Mouse (Mus musculus) hindbrain, embryonic 16.5 days (tissue): ENCODE measurements around the gene Tmem72. TPM values are rescaled to one million over a fixed set of nuclear protein-coding genes. Genes with fewer than 3 reads are reported as not detected.
A peak's percentile ranks its signal among the peaks of the same experiment; 100 is the strongest.

Experiments used
- ATAC-seq: fragments of 200-750 bp; cut with Nextera tagmentation; 2 replicates; pipeline ENCODE4 v1.8.0; 2017; ENCODE audit warnings: moderate TSS enrichment, moderate library complexity
- H3K27ac ChIP-seq: fragments of 300-500 bp; sonication (generic); 2 replicates; pipeline ENCODE4 v1.5.1; 2014; ENCODE audit warnings: low read depth, mild to moderate bottlenecking, control low read depth, low read length, moderate library complexity
- H3K27me3 ChIP-seq: fragments of 300-500 bp; sonication (generic); replicated peaks from 2 replicates; pipeline ENCODE4 v1.6.1; 2014; ENCODE audit warnings: low read length; ENCODE audit not compliant: control insufficient read depth, insufficient read depth
- H3K36me3 ChIP-seq: fragments of 300-500 bp; sonication (generic); 2 replicates; pipeline ENCODE4 v1.6.1; 2014; ENCODE audit warnings: mild to moderate bottlenecking, low read length, moderate library complexity, mixed read lengths; ENCODE audit not compliant: control insufficient read depth, insufficient read depth
- H3K4me1 ChIP-seq: fragments of 300-500 bp; sonication (generic); 2 replicates; pipeline ENCODE4 v1.6.1; 2014; ENCODE audit warnings: low read depth, low read length; ENCODE audit not compliant: control insufficient read depth, insufficient read depth
- H3K4me2 ChIP-seq: fragments of 300-500 bp; sonication (generic); 2 replicates; pipeline ENCODE4 v1.6.1; 2014; ENCODE audit warnings: mild to moderate bottlenecking, low read length, control low read depth, moderate library complexity
- H3K4me3 ChIP-seq: fragments of 300-500 bp; sonication (generic); 2 replicates; pipeline ENCODE4 v1.5.1; 2014; ENCODE audit warnings: mild to moderate bottlenecking, low read length, control low read depth, moderate library complexity
- H3K9ac ChIP-seq: fragments of 300-500 bp; sonication (generic); 2 replicates; pipeline ENCODE4 v1.6.1; 2014; ENCODE audit warnings: low read depth, mild to moderate bottlenecking, control low read depth, low read length, moderate library complexity
- H3K9me3 ChIP-seq: fragments of 300-500 bp; sonication (generic); 2 replicates; pipeline ENCODE4 v1.6.1; 2014; ENCODE audit warnings: mild to moderate bottlenecking, low read length, moderate library complexity; ENCODE audit not compliant: control insufficient read depth
- WGBS: fragments of 180-500 bp; shearing (Covaris S2); extraction: QIAGEN DNeasy Blood & Tissue Kit; methylation state at CpG from one replicate; pipeline ENCODE4 v1.1.7; 2014; 5-methylcytosine and 5-hydroxymethylcytosine counted together
- polyA plus RNA-seq: library from polyadenylated mRNA; unstranded; fragments of >200 nt; fragmentation: Nextera tagmentation; extraction: Ambion mirVana; gene quantifications from 2 replicates; pipeline ENCODE4 v1.2.1, GENCODE M21; 2015

Tmem72 gene
- polyA plus RNA-seq: 2.5 and 5.4 TPM in 2 replicates

GRCm38 (mm10) chr6:116716666-116717065 lies at the start of gene Tmem72:
Tmem72 (minus strand) TSS chr6:116716913.
- Histone ChIP-seq H3K27ac (no peak within 1 kb of the TSS), H3K4me1 (no peaks in the 10 kb centered on the region), H3K36me3 (no peaks in the 10 kb centered on the region), H3K9me3 (no peaks in the 10 kb centered on the region), H3K4me3 (no peak within 1 kb of the TSS), H3K27me3 (no peaks in the 10 kb centered on the region), H3K9ac (no peak within 1 kb of the TSS), H3K4me2 (no peak within 1 kb of the TSS)
- no peak for ATAC-seq
- WGBS: 44% methylated on average over 8 of the region's 8 CpGs

- no peak overlapping the region for H3K27ac ChIP-seq
- H3K9ac ChIP-seq: no peak overlapping the region
- WGBS: 93% methylated on average over 4 of the region's 4 CpGs
- ATAC-seq: no peak
- no peaks in the 10 kb centered on the region for H3K27me3 ChIP-seq
- no peak overlapping the region for H3K4me3 ChIP-seq
- H3K4me1 ChIP-seq: no peaks in the 10 kb centered on the region
- H3K4me2 ChIP-seq: no peak overlapping the region
- no peaks in the 10 kb centered on the region for H3K36me3 ChIP-seq
- no peaks in the 10 kb centered on the region for H3K9me3 ChIP-seq
Measured at GRCm38 (mm10) chr6:116764524-116764923, 47.8 kb upstream of the Tmem72 start.

- 33% methylated on average over 3 of the region's 3 CpGs for WGBS
- Histone ChIP-seq H3K27me3 (no peaks in the 10 kb centered on the region), H3K9ac (no peak overlapping the region), H3K4me3 (no peak overlapping the region), H3K9me3 (no peaks in the 10 kb centered on the region), H3K27ac (no peak overlapping the region), H3K4me1 (no peaks in the 10 kb centered on the region), H3K36me3 (no peaks in the 10 kb centered on the region), H3K4me2 (no peak overlapping the region)
- 0 out of 2 replicates have a peak, but pooled peaks have one; percentile 42 for ATAC-seq
Measured at GRCm38 (mm10) chr6:116762333-116762732, 45.6 kb upstream of the Tmem72 start.

- Histone ChIP-seq H3K4me2 (no peak overlapping the region), H3K27ac (no peak overlapping the region), H3K36me3 (no peaks in the 10 kb centered on the region), H3K9me3 (no peaks in the 10 kb centered on the region), H3K4me1 (no peaks in the 10 kb centered on the region), H3K27me3 (no peaks in the 10 kb centered on the region), H3K4me3 (no peak overlapping the region), H3K9ac (no peak overlapping the region)
- no peak for ATAC-seq
- 81% methylated on average over 6 of the region's 6 CpGs for WGBS
Measured at GRCm38 (mm10) chr6:116760181-116760580, 43.5 kb upstream of the Tmem72 start.

- Histone ChIP-seq H3K9me3 (no peaks in the 10 kb centered on the region), H3K27ac (no peak overlapping the region), H3K4me3 (no peak overlapping the region), H3K36me3 (no peaks in the 10 kb centered on the region), H3K27me3 (no peaks in the 10 kb centered on the region), H3K4me2 (no peak overlapping the region), H3K9ac (no peak overlapping the region), H3K4me1 (no peaks in the 10 kb centered on the region)
- 83% methylated on average over 3 of the region's 3 CpGs for whole genome bisulfite sequencing
- ATAC-seq: no peak
Measured at GRCm38 (mm10) chr6:116756364-116756763, 39.7 kb upstream of the Tmem72 start.

- no peaks in the 10 kb centered on the region for H3K4me1 ChIP-seq
- no peaks in the 10 kb centered on the region for H3K9me3 ChIP-seq
- H3K9ac ChIP-seq: no peak overlapping the region
- H3K27ac ChIP-seq: no peak overlapping the region
- ATAC-seq: no peak
- no peaks in the 10 kb centered on the region for H3K27me3 ChIP-seq
- H3K36me3 ChIP-seq: no peaks in the 10 kb centered on the region
- WGBS: 82% methylated on average over 2 of the region's 2 CpGs
- no peak overlapping the region for H3K4me3 ChIP-seq
- no peak overlapping the region for H3K4me2 ChIP-seq
Measured at GRCm38 (mm10) chr6:116738046-116738445, 21.3 kb upstream of the Tmem72 start.

- no peaks in the 10 kb centered on the region for H3K27me3 ChIP-seq
- no peaks in the 10 kb centered on the region for H3K9me3 ChIP-seq
- no peak overlapping the region for H3K4me3 ChIP-seq
- H3K27ac ChIP-seq: no peak overlapping the region
- H3K36me3 ChIP-seq: no peaks in the 10 kb centered on the region
- no peak for ATAC-seq
- no peak overlapping the region for H3K9ac ChIP-seq
- WGBS: 95% methylated on average over 5 of the region's 5 CpGs
- H3K4me1 ChIP-seq: no peaks in the 10 kb centered on the region
- no peak overlapping the region for H3K4me2 ChIP-seq
Measured at GRCm38 (mm10) chr6:116735361-116735760, 18.6 kb upstream of the Tmem72 start.

GRCm38 (mm10) chr6:116733577-116733976 lies 16.9 kb upstream of the Tmem72 start:
- H3K4me1 ChIP-seq: no peaks in the 10 kb centered on the region
- H3K4me2 ChIP-seq: no peak overlapping the region
- no peak overlapping the region for H3K4me3 ChIP-seq
- no peak for ATAC-seq
- H3K9me3 ChIP-seq: no peaks in the 10 kb centered on the region
- no peaks in the 10 kb centered on the region for H3K36me3 ChIP-seq
- H3K27ac ChIP-seq: no peak overlapping the region
- no peak overlapping the region for H3K9ac ChIP-seq
- WGBS: 75% methylated on average over 4 of the region's 4 CpGs
- H3K27me3 ChIP-seq: no peaks in the 10 kb centered on the region

GRCm38 (mm10) chr6:116724489-116725160 lies 7.9 kb upstream of the Tmem72 start:
- Histone ChIP-seq H3K4me3 (no peak overlapping the region), H3K27me3 (no peaks in the 10 kb centered on the region), H3K36me3 (no peaks in the 10 kb centered on the region), H3K9ac (no peak overlapping the region), H3K4me2 (no peak overlapping the region), H3K4me1 (no peaks in the 10 kb centered on the region), H3K27ac (no peak overlapping the region), H3K9me3 (no peaks in the 10 kb centered on the region)
- no peak for ATAC-seq
- 79% methylated on average over 12 of the region's 12 CpGs for WGBS
